Mouse (Mus musculus): Measurements from ENCODE around the gene Lrtm2.

The Lrtm2 gene

DNA sequence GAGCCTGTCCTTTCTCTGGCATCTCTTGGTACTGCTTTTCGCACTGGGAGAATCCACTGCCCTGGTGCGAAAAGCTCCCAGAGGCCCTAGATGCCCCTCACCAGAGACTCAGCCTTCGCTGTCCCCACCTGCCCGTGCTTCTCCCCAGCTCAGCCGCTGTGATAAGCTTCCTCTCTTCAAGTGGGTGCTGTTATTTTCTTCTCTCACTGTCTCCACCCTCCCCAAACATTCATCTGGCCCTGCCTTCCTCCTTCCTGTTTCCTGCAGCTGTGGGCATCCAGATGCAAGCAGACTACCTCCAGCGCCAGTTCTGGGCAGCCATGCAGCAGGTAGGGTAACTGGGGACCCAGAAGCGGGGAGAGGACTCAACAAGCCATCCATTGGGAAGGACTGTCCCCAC is 5.6 kb upstream of the Lrtm2 start:
- no peak for DNase-seq (ENCODE audit: low read depth)

GRCm38 (mm10) chr6:119333831-119334230 is 3.3 kb upstream of the Lrtm2 start:
- no peak for DNase-seq (ENCODE audit: low read depth)

GRCm38 (mm10) chr6:119333202-119333601 is 2.6 kb upstream of the Lrtm2 start:
- no peak for DNase-seq (ENCODE audit: low read depth)

GRCm38 (mm10) chr6:119332111-119332510 is 1.5 kb upstream of the Lrtm2 start:
- no peak for DNase-seq (ENCODE audit: low read depth)

DNA sequence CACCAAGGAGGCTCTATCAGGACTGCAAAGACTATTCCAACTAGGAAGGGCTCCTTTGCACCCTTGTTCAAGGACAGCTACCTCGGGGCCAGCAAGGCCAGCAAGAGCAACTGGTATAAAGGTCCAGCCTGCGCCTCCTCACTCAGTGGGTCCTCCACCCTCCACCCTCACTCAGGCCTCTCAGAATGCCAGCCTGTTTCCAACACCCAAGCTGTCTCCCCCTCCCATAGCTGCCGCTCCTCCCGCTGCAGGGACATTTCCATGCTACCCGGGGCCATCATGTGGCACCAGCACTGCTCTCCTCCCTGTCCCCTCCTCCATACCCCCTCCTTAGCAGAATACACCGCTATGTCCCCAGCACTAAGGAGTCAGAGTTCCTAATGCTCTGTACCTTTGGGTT is 630 bp downstream of the Lrtm2 start:
- DNase-seq (ENCODE audit: low read depth): no peak

GRCm38 (mm10) chr6:119329215-119329714 is 1.3 kb downstream of the Lrtm2 start:
- no peak for DNase-seq (ENCODE audit: low read depth)

DNA sequence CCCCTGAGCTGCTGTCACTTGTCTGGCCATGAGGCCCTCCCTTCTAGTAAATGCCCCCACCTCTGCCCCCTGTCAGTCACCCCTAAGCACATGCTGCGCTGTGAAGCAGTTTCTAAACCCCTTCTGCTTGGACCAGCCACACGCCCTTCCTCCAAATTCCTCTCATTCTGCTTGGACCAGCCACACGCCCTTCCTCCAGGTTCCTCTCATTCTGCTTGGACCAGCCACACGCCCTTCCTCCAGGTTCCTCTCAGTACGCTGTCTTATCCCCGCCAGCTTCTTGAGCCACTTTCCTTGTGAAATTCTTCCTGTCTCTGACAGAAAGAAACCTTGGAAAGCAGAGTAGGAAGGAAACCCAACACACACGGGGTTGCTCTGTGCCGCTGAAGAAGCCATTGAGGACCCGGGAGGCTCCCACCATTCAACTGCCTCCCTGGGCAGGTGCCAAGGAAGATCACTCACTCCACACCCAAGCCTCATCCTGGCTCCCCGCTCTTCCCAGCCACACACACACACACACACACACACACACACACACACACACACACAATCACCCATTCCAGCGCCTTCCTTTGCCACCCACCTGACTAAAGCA is 1.9 kb downstream of the Lrtm2 start:
- no peak for DNase-seq (ENCODE audit: low read depth)

DNA sequence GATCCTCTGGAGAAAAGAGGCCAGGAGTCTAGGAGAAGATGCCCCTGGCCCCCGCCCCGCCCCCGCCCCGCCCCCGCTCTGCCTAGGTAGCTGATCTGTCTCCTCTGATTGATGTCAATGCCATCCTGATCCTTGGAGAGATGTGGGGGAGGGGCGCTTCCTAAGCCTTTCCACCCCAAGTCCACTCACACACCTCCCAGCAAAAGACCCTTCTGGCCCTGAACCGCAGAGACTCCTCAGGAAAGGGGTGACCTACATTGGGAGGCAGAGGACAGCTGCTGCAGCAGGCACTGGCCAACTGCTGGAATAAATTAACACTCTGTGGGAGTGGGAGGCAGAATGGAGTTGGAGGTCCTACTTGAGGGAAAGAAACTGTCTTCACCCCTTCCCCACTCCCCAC is 4.0 kb downstream of the Lrtm2 start:
- DNase-seq (ENCODE audit: low read depth): no peak

GRCm38 (mm10) chr6:119325978-119326377 is 4.6 kb downstream of the Lrtm2 start:
- DNase-seq (ENCODE audit: low read depth): no peak

- no peak for DNase-seq (ENCODE audit: low read depth)
These were observed 5.8 kb downstream of the Lrtm2 start for GRCm38 (mm10) chr6:119324776-119325175.

DNA sequence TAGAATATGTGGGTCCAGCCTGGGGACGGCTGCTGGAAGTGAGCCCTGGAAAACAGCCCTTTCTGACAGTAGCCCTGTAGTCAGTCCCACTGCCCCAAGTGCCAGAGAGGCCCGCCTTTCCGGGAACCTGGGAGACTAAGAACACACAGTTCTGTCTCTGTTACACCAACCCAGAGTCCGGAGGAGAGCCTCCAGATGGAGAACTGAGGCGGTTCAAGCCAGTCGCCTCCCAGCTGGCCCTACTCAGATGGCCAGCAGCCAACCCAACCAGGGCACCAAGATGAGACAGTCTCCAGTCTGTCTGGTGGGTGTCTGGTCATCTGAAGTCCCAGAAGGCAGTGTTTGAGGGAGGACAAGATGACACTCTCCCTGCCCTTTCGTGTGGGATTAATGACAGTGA is 8.8 kb downstream of the Lrtm2 start:
- no peak for DNase-seq (ENCODE audit: low read depth)

DNA sequence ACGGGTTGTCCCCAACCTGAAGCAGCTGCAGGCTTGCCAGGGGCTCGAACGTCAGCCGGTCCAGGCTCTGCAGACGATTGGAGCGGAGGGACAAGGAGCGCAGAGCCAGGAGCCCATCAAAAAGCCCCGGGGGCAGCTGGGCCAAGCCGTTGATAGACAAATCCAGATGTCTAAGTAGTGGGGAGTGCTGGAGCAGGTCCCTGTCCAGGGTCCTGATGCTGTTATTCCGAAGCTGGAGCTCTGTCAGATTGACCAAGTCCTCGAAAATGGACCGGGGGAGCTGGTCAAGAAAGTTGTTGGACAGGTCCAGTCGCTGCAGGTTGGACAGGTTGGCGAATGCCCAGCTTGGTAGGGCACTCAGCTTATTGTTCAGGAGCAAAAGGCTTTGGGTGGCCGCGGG is 10.1 kb downstream of the Lrtm2 start:
- DNase-seq (ENCODE audit: low read depth): no peak

DNA sequence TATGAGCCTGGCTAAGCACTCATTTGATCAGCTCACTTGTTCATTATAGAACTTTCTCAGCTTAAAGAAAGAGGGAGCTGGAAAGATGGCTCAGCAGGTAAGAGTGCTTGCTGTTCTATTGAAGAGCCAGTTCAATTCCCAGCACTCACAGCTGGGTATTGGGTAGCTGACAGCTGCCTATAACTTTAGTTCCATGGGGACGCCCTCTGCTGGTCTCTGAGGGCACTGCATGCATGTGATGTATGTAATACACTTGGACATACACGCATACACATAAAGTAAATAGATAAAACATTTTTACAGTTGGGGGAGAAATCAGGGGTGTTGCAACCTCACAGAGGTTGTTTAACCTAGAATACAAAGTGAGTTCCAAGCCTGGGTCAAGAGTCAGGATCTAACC is 11.2 kb downstream of the Lrtm2 start:
- no peak for DNase-seq (ENCODE audit: low read depth)

GRCm38 (mm10) chr6:119318732-119319131 is 11.8 kb downstream of the Lrtm2 start:
- DNase-seq (ENCODE audit: low read depth): no peak

DNA sequence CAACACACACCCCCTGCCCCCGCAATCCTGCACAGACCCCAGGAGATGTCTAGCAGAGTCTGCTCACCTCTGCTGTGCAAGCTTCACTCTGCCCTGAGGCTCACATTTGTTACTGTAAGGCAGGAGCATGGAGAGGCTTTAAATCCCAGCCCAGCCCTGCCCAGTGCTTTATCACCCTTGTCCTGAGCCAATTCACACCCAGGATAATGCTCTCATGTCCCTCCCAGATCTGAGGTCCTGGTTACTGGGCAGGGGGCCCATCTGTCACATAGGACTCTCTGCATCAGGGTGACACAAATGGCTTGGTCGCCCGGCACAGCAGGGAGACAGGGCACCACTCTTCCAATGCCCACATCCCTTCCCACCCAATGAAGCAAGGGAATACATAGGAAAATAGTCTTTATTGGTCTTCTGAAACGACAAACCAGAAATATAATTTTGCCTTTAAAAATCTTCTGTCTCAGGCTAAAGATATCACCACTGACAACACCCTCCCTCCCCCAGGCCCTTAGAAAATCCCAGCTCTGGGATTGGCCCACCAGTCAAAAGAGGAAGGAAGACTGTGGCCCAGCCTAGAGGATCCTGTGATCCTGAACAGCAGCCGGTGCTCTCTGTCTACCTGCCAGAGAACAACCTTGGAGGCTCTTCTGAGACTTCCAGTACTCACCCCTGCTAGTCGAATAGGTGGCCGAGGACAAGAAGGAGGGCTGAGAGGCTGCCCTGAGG is 15.7 kb downstream of the Lrtm2 start:
- no peak for DNase-seq (ENCODE audit: low read depth)

GRCm38 (mm10) chr6:119313588-119314375 is 16.8 kb downstream of the Lrtm2 start:
- DNase-seq (ENCODE audit: low read depth): no peak

GRCm38 (mm10) chr6:119313096-119313495 is 17.5 kb downstream of the Lrtm2 start:
- DNase-seq (ENCODE audit: low read depth): no peak

DNA sequence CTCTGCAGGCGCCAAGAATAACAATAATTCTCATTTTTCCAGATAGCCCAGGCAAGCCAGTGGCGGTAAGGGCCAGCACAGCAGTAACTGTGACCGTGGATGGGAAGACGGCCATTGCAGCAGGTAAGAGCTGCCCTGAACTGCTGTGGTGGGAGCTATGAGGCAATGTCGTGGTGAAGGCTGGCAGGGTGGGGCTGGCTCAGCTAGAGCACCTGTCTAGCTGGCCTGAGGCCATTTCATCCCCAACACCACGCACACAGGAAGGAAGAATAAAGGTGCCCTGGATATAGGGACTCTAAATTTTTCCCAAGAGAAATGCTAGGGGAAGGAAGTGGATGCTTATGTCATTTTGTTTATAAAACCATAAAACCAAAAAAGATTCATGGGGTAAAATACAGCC is 18.2 kb downstream of the Lrtm2 start:
- DNase-seq (ENCODE audit: low read depth): no peak

GRCm38 (mm10) chr6:119310176-119310575 is 20.4 kb downstream of the Lrtm2 start:
- DNase-seq (ENCODE audit: low read depth): no peak

DNA sequence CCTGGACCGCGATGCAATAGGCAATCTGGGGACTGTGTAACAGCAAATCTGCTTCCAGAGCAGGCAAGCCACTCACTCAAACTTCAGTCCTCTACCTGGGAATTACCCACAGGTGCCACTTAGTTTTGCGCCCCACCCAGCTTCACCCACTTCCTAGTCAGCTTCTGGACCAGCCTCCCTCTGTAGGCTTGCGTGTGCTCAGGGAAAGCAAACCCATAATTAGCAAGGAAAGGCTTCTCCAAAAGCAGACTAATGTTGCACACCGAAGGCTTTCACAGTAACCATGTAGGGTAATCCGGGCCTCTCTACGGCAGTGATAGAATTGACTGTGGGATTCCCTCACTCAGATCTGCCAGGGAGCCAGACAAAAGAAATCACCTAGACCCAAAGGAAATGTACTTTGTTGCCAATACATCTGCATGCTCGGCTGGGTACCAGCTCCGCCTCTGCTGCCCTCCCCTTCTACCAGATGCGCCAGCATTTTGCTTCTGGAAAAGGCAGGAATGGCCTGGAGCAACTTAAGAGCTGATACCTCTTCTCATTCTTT is 22.6 kb downstream of the Lrtm2 start:
- no peak for DNase-seq (ENCODE audit: low read depth)

DNA sequence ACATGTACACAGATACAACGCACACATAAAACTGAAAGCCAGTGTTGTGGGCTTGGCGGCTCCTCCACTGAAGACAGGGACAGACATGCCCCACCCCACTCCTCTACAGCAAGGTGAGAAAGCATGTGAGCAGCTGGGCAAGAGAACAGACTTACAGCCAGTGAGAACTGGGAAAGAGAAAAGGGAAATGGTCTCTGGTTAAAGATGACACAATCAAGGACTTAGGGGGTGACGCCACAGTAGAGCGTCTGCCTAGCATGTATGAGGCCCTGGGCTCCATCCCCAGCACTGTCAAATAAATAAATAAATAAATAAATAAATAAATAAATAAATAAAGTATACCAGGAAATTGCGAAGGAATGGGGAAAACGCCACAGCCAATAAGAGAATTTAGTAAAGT is 27.2 kb downstream of the Lrtm2 start:
- no peak for DNase-seq (ENCODE audit: low read depth)

DNA sequence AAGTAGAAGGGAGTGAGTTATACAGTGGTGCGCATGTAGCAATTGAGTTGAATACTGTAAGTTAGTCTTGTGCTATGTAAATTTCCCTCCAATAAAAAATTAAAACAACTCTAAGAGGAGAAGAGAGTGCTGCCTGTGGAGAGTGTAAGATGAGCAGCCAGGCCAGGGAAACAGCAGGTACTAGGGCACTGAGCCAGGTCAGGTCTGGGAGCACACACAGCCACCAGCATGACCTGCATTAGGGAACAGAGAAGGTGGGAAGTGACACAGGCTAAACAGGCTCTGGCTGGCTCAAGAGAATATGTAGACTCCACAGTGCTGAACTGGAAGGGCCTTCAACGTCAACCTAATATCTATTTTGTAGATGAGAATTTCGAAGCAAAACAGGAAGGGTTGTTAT is 29.3 kb downstream of the Lrtm2 start:
- DNase-seq (ENCODE audit: low read depth): no peak

DNA sequence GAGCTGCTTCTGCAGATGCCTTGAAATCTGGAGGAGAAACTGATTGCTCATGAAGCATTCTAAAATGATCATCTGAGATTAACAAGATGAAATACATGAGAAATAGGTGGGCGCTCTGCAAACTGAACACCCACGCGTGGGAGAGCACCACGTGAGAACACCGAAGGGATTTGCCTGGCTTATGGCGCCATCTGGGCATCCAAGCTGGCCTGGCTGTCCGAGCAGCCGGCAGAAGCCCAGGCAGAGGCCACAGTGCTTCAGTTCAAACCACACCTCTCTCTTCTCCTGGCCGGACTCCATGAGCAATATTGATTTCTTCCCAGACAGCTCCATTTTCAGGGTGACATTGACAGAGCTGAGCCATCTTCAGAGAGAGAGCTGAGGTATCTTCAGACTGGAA is 49.8 kb downstream of the Lrtm2 start:
- DNase-seq (ENCODE audit: low read depth): no peak

All from c-Kit-positive CD71-positive TER-119-negative erythroid progenitor cells, embryonic 14.5 days (primary cell).